Mouse (Mus musculus): ENCODE results near the gene Sdf2l1.
A peak's percentile ranks its signal among the peaks of the same experiment; 100 is the strongest.
"Not testable (repeated sequence)": the region's sequence is repeated elsewhere in the genome, so short reads cannot be mapped to it uniquely, and the experiment has no call there.

The Sdf2l1 gene

DNA sequence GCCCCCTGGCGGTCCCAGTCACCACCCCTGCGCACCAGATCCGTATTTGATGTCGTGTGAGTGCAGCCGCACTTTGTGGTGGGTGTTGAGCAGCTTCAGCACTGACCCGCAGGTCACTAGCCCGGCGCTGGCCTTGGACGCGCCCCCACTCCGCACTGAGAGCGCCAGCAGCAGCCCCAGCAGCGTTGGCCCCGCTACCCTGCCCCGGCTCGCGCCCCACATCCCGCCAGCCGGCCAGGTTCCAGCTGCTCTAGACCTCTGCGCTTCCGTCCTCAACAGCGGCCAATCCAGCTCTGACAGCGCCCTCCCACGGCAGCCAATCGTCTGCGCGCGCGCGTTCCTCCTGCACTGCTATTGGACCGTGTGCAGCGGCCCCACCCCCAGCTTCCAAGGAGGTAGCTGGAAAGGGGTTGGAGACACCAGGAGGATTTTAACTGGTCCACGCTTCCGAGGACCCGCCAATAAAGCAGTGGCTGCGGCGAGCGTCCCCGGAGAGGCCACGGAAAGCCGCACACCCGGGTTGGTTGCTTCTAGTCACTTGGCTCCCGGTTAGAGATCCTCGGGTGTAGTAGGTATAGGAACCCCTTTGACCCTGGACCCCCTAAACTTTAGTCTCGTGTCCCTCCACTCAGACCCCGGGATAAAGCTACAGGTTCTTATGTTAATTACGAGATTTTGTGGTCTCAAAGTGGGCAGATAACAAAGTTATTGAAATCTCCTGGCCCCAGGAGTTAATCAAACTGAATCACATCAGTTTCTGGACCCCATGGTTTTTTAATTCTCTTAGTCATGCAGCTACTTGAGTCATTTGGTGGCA, at the start of gene Sdf2l1:
Gene Sdf2l1 (minus strand): TSS at position 295 of the 817 bp plus-strand sequence.
- peak; percentile 98 for DNase-seq (ENCODE audit: extremely low spot score)

- DNase-seq (ENCODE audit: extremely low spot score), result no peak
Observed at GRCm38 (mm10) chr16:17181382-17181781, 49.2 kb upstream of the Sdf2l1 start.

- no peak for DNase-seq (ENCODE audit: extremely low spot score)
Observed at GRCm38 (mm10) chr16:17179706-17180105, 47.5 kb upstream of the Sdf2l1 start.

DNA sequence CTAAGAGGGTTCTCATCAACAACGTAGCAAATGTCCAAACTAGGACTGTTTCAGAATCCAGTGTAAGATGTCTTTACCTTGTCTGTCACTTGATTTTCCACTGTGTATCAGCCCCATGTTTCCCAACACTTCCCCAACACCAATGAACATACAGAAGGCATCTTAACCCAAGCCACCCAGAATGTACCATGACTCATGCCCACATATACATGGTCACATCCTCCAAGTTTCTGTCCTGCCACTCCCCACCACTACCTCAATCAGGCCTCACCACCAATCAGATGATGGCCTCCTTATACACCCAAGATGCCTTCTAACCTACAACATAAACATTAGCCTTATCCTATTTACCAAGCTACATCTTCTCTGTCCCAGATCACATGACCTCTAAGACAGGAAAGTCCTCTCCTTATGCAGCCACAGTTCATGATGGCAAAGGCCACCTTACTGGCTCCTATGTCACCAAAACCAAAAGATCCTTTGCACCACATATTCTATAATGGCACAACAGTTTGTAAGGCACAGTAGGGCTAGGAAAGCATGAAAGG, 45.5 kb upstream of the Sdf2l1 start:
- no peak for DNase-seq (ENCODE audit: extremely low spot score)

DNA sequence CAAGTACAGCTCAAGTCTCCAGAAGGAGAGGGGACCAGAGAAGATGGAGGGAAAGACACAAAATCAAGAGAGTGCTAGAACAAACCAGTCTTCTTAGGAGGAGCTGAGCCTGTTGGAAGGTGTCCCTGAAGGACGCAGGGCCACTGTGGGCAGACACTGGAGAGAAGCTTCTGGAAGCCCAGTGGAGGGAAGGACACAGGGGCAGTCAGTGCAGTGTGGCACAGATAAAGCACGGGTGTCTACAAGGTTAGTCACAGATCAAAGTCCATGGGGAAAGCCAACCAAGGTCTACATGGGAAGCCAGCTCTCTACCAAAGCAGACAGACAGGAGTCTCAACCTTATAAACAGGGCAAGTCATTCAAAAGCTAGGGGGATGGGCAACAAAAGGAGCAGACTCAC, 43.6 kb upstream of the Sdf2l1 start:
- DNase-seq (ENCODE audit: extremely low spot score), result no peak

DNA sequence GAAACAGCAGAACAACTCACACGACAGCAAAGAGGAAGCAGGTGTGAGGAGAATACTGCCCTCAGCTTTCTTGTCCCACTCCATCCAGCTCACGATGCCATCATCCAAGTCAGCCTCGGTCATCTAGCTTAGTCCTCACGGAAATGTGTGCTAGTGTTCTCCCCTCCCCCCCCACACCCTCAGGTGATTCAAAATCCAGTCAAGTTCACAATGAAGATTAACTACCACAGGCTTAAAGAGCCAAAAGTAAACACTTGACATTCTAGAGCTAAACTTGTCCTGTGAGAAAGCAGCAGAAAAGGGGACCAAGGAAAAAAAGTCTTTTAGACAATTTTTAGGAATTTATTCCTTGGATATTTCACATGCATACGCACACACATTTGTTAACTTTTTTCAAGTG, 35.9 kb upstream of the Sdf2l1 start:
- DNase-seq (ENCODE audit: extremely low spot score), result no peak

- DNase-seq (ENCODE audit: extremely low spot score), result no peak
Observed at GRCm38 (mm10) chr16:17167179-17167578, 35.0 kb upstream of the Sdf2l1 start.

DNA sequence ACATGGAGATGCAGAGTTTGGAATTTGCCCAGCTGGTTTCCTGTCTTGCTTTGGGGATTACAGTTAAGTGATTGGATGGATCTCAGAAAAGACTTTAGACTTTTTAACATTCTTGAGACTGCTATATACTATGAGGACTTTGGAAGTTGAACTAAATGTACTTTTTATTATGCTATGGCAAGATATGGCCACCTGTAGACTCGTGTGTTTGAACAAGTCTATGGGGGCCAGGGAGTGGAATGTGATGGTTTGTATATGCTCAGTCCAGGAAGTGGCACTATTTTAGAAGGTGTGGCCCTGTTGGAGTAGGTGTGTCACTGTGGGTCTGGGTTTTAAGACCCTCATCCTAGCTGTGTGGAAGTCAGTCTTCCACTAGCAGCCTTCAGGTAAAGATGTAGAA, 33.3 kb upstream of the Sdf2l1 start:
- DNase-seq (ENCODE audit: extremely low spot score), result not testable (repeated sequence)

DNA sequence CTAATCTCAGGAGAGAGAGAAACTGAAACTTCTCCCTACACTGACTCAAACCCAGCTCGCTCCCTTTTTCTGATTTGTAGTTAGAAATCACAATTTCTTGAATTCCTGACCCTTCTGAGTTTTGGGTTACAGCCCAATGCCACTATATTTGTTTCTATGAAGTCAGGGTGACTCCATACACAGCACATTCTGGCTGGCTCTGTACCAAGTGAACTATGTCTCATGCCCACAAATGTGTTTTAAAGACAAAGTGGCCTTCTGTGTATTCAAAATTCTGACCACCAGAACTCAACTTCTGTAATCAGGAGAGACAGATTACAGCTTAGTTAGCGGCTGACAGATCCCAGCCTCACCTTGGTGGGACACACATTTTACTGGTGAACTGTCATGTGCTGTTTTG, 22.2 kb upstream of the Sdf2l1 start:
- DNase-seq (ENCODE audit: extremely low spot score), result no peak

- no peak for DNase-seq (ENCODE audit: extremely low spot score)
Observed at GRCm38 (mm10) chr16:17151874-17152273, 19.7 kb upstream of the Sdf2l1 start.

DNA sequence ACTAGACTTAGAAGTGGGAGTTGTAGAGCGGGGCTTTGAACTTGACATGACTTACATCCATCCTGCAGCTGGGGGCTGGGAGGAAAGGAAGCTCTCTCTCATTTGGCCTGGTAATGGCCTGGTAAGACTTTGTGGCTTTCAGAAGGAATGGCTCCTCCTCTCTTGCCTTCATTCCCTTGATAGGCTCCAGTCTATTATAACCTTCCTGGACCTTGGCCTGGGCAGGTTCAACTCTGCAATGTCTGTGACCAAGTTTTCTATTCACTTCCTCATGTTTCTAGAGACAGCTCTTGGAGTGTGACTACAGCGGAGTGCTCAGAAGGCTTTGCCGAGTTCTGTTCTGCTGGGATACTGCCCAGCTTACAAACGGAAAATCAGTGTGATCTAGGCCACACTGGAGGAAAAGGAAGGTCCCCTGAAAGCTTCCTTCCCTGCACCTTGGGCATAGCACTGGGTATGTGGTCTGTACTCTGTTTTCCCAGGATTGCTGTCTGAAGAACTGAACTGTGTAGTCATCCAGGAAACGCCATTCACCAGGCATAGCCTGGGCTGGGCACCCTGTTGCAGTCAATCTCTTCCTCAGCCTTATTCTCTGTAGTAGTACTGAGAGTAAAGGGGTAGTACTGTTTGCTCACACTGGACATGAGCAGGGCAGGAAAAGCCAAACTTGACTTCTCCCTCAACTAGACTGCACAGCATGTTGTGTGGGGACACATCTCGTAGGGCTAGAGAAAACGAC, 18.5 kb upstream of the Sdf2l1 start:
- DNase-seq (ENCODE audit: extremely low spot score), result no peak

DNA sequence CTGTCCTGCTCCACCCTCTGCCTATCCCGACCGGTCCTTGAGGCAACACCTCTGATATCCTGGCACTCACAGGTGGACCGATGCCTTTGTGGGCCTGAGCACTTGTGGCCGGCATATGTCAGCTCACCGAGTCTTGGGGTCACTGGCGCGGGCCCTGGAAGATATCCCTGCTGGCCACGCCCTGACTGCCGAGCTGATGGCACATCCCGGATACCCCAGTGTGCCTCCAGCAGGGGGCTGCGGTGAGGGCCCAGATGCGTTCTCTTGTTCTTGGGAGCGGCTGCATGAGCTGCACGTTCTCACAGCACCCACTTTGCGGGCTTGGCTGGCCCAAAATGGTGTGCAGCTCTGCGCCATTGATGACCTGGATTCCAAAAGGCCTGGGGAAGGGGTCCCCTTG, 15.9 kb upstream of the Sdf2l1 start:
- peak; percentile 65 for DNase-seq (ENCODE audit: extremely low spot score)

- DNase-seq (ENCODE audit: extremely low spot score), result peak; percentile 29
Observed at GRCm38 (mm10) chr16:17147391-17147929, 15.3 kb upstream of the Sdf2l1 start.

GRCm38 (mm10) chr16:17146772-17147235, 14.6 kb upstream of the Sdf2l1 start, which contains the start of gene Ccdc116:
TSS of gene Ccdc116 (minus strand) at chr16:17147229.
- DNase-seq (ENCODE audit: extremely low spot score), result peak; percentile 85

- peak; percentile 39 for DNase-seq (ENCODE audit: extremely low spot score)
Observed at GRCm38 (mm10) chr16:17144339-17144738, 12.2 kb upstream of the Sdf2l1 start, which contains the start of gene Ydjc. TSS of gene Ydjc (plus strand) at chr16:17144621.

GRCm38 (mm10) chr16:17137355-17137754, 5.2 kb upstream of the Sdf2l1 start:
- DNase-seq (ENCODE audit: extremely low spot score), result no peak

DNA sequence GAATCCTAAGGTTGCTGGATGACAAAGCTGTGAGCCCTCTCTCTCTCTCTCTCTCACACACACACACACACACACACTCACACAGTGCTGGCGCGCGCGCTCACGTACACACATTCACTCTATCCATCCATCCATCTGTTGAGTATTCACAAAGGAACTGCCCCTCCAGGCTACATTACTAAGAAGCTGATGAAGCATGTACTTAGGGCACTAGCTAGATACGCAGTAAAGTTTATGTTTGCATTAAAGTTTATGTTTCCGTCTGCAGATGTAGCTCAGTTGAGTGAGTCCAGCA, 670 bp upstream of the Sdf2l1 start:
- no peak for DNase-seq (ENCODE audit: extremely low spot score)

DNA sequence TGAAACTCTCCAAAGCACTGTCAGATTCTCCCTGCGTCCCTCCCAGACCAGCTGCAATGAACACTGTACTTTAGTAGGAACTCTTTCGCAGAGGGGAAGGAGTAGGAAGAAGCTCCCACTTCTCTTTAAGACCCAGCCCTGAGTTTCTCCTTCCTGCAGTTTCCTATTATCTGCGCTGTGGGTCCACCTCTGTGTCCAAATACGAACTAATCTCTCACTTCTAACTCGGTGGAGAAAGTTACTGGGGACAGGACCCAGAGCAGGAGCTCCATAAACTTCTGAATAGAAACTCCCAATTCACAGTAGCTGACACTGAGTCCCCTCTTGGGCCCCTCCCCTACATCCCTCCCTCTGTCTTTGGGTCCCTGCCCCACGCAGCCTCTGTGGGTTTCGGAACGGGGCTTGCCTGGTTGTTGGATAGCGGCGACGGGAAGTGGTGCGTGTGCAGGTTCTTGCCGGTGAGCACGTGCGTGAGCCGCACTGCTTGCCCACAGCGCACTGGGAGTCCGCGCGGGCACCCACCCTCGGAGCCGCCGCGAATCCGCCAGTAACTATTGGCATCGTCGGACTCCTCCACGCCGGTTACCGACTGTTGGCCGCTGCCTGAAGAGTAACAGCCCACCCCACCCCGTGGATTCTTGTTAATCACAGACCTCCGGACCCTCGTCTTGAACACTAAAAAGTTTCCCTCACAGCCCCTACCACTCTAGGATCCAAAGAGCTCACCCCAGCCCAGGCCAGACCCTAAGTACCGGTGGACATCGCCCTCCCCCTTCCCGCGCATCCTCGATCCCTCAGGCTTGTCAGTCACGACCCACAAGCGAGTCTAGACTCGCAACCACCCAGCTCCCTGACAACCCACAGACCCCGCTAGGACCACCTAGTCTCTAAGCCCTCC, 743 bp downstream of the Sdf2l1 start:
- peak; percentile 44 for DNase-seq (ENCODE audit: extremely low spot score)

DNA sequence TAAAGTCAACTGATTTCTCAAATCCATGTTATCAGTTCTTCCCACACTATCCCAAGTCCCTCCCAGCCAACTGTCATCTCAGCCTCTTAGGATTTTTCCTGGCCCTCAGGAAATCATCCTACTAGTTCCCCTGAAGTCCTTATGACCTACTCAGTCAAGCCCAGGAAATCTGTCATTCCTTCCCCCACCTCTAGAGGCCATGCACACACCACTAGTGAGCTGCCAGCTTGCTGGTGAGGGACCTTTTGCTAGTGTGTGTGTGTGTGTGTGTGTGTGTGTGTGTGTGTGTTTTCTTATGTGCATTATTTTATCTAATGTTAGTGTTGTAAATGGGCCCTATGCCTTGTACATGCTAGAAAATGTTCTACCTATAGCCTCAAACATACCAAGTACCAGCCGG, 4.9 kb downstream of the Sdf2l1 start:
- DNase-seq (ENCODE audit: extremely low spot score), result peak; percentile 46

GRCm38 (mm10) chr16:17124871-17125520, 7.2 kb downstream of the Sdf2l1 start, which contains the start of gene 2610318N02Rik:
TSS of gene 2610318N02Rik (minus strand) at chr16:17125167.
- DNase-seq (ENCODE audit: extremely low spot score), result peak; percentile 88

Data from embryo, embryonic 9.5 days (tissue).